Mouse (Mus musculus): ENCODE results near the gene Prkn.
A peak's percentile ranks its signal among the peaks of the same experiment; 100 is the strongest.

Prkn gene

GRCm38 (mm10) chr17:10987040-10987439 is 146.9 kb downstream of the Prkn start:
- DNase-seq (ENCODE audit: low spot score), result no peak

- no peak for DNase-seq (ENCODE audit: low spot score)
These were observed 157.1 kb downstream of the Prkn start for GRCm38 (mm10) chr17:10997291-10997690.

GRCm38 (mm10) chr17:11023371-11023770 is 183.2 kb downstream of the Prkn start:
- DNase-seq (ENCODE audit: low spot score), result no peak

- DNase-seq (ENCODE audit: low spot score), result no peak
These were observed 189.2 kb downstream of the Prkn start for GRCm38 (mm10) chr17:11029348-11029747.

- DNase-seq (ENCODE audit: low spot score), result no peak
These were observed 190.8 kb downstream of the Prkn start for GRCm38 (mm10) chr17:11030936-11031335.

- no peak for DNase-seq (ENCODE audit: low spot score)
These were observed 192.2 kb downstream of the Prkn start for GRCm38 (mm10) chr17:11032366-11032765.

- DNase-seq (ENCODE audit: low spot score), result peak; percentile 15
These were observed 193.4 kb downstream of the Prkn start for GRCm38 (mm10) chr17:11033594-11033993.

- no peak for DNase-seq (ENCODE audit: low spot score)
These were observed 198.1 kb downstream of the Prkn start for GRCm38 (mm10) chr17:11038272-11038671.

GRCm38 (mm10) chr17:11058986-11059385 is 218.8 kb downstream of the Prkn start:
- peak; percentile 66 for DNase-seq (ENCODE audit: low spot score)

GRCm38 (mm10) chr17:11067076-11067703 is 227.0 kb downstream of the Prkn start:
- peak; percentile 41 for DNase-seq (ENCODE audit: low spot score)

- peak; percentile 82 for DNase-seq (ENCODE audit: low spot score)
These were observed 227.7 kb downstream of the Prkn start for GRCm38 (mm10) chr17:11067704-11068475.

- no peak for DNase-seq (ENCODE audit: low spot score)
These were observed 230.8 kb downstream of the Prkn start for GRCm38 (mm10) chr17:11070996-11071395.

GRCm38 (mm10) chr17:11076319-11076903 is 236.2 kb downstream of the Prkn start:
- DNase-seq (ENCODE audit: low spot score), result peak; percentile 49

GRCm38 (mm10) chr17:11086492-11086891 is 246.3 kb downstream of the Prkn start:
- DNase-seq (ENCODE audit: low spot score), result no peak

- DNase-seq (ENCODE audit: low spot score), result no peak
These were observed 246.9 kb downstream of the Prkn start for GRCm38 (mm10) chr17:11087088-11087487.

- DNase-seq (ENCODE audit: low spot score), result peak; percentile 33
These were observed 247.6 kb downstream of the Prkn start for GRCm38 (mm10) chr17:11087823-11088222.

GRCm38 (mm10) chr17:11089361-11089760 is 249.2 kb downstream of the Prkn start:
- no peak for DNase-seq (ENCODE audit: low spot score)

- peak; percentile 55 for DNase-seq (ENCODE audit: low spot score)
These were observed 252.7 kb downstream of the Prkn start for GRCm38 (mm10) chr17:11092900-11093299.

- no peak for DNase-seq (ENCODE audit: low spot score)
These were observed 253.1 kb downstream of the Prkn start for GRCm38 (mm10) chr17:11093321-11093720.

GRCm38 (mm10) chr17:11107007-11107406 is 266.8 kb downstream of the Prkn start:
- DNase-seq (ENCODE audit: low spot score), result no peak

- DNase-seq (ENCODE audit: low spot score), result no peak
These were observed 267.7 kb downstream of the Prkn start for GRCm38 (mm10) chr17:11107916-11108315.

GRCm38 (mm10) chr17:11117508-11117907 is 277.3 kb downstream of the Prkn start:
- DNase-seq (ENCODE audit: low spot score), result no peak

- DNase-seq (ENCODE audit: low spot score), result no peak
These were observed 283.9 kb downstream of the Prkn start for GRCm38 (mm10) chr17:11124048-11124447.
